Mouse (Mus musculus): Measurements from ENCODE around the gene Narf. TPM values are rescaled to one million over a fixed set of nuclear protein-coding genes. Genes with fewer than 3 reads are reported as not detected.

The Narf gene
- total RNA-seq, 2 experiments from 2014 or later, result 48.9 to 56.7 TPM

DNA sequence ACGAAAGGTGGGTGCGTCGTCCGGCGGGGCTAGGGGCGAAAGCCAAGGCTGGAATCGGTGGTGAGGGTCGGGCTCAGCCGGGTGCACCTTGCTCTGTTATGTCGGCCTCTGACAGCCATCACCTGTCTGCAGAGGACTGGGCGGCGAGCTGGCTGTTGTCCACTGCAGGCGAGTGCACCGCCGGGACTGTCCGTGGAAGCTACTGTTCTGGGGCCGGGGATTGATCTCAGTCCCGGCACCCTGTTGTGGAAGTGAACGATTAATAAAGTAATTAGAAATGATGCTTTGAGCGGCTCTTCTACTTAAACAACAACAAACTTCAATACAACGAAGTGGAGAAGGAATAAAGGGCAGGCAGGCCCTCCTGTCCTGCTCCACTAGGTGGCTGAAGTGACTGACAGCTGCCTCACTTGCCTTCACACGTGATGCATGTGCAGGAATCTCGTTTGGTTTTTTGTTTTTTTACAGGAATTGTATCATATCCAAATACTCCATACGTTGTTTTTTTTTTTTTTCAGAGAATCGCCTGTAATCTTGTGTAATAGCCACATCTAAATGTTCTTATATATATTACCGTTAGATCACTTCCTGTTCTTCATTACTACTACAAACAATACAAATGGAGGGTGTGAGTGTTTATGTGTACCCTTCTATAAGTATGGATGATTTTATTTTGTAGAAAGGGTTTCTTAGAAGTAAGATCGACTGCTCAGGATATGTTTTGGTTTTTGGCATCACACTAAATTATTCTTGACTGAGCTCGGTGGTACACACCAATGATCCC, 484 bp downstream of the Narf start:
- DNase-seq, result no peak

DNA sequence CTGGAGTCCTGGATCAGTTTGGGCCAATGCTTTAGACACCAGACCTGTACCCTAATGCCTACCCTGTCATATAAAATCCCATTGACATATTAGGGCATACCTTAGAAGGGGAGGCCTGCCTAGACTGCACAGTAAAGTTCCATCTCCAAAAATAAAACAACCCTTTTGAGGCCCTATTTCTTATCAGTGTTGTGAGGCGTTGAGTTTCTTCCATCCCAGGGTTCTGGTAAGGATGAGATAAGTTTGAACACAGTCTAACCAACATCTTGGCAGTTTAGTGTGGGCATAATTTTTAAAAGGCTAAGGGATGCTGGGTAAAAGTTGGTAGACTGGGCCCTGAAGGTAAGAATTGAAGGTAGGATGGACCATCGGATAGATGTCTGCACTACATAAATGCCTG, 2.6 kb downstream of the Narf start:
- no peak for DNase-seq

DNA sequence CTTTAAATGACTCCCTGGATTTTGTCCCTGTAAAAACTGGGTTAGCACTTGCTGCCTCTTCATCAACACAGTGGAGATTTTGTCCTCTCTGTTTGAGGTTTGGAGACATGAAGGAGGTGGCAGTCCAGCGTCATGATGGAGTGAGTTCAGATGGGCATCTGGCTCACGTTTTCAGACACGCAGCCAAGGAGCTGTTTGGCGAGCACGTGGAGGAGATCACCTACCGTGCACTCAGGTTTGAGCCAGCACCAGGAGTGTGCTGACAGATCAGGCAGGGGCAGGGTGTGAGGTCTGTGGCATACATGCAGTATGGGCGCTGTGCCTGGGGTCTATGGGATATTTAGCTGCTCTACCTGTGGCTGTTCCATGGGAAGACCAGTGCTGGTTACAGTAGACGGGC, 13.1 kb downstream of the Narf start:
- no peak for DNase-seq

DNA sequence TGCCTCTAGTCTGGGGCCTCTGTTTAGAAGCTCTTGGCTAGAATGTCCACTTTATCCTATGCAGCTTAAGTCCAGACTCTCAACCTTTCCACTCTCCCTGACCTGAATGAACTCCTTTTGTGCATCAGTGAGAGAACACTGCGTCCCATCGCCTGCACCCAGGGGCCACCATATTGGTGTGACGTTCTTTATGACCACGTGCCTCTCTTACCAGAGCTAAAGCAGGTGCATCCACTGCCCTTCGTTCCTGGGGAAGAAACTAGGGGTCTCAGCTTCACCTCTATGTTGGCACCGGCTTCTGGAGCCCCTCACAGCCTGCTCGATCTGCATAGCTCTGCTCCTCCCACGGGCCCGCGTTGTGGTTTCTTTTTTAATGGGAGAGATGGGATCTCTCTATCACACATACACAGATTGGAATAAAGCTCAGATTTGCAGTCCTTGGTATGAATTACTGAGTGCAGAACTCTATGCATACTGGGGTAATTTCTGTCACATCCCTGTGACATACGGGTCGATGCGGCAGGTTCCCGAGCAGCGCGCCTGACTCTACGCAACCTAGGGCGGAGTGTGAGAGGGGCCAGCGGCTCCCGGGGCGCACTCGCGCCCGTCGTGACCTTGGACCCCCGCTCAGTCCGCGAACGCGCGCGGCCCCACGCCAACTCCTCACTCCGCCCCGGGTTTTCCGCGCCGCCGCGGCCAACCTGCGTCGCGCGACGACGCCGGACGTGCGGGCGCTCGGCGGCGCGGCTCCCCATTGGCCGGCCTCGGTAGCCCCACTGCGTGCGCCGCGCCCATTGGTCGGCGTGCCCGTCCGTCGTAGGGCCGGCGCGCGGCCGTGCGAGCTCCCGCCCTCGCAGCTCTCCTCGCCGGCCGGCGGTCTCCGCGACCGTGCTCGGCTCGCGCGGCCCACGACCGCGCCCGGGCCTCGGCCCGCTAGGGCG, 22.4 kb downstream of the Narf start, which contains the start of gene Foxk2:
Gene Foxk2, plus strand, starts transcription at position 831 of the 941 bp plus-strand sequence.
- DNase-seq, result peak; percentile 86 to 88

DNA sequence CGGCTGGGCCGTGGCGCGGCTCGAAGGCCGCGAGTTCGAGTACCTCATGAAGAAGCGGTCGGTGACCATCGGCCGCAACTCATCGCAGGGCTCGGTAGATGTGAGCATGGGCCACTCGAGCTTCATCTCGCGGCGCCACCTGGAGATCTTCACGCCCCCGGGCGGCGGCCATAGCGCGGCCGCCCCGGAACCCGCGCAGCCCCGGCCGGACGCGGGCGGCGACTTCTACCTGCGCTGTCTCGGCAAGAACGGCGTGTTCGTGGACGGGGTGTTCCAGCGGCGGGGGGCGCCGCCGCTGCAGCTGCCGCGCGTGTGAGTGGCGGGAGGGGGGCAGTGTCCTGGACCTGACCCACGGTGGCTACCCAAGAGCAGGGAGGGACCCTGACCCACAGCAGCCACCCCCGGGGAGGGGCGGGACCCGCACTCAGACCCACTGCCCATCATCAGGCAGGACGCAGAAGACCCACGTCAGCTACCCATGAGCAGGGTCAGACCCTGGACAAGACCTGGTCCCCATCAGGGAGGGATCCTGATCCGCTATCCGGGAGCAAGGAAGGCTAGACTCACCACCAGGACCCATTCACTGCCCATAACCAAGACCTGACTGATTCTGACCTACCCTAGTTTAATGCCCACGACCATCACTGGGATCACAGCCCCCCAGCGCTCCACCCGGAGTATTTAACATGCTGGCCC, 23.3 kb downstream of the Narf start:
- DNase-seq, result peak in 1 of 2 experiments; percentile 28

DNA sequence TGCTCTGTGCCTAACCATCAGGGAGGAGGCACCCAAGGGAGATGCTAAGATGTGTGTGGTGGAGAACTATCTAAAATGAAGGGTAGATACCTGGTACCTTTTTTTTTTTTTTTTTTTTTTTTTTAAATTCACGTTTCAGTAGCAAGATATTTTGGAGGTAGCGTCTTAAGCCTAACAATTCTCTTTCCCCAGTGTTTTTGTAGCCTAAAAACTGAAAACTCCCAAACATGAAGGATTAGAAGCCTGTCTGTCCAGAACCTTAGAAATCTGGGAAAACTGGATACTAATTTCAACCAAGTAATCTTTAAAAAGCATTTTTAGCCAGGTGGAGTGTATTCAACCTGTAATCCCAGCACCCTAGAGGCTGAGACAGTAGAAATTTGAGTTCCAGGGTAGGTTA, 24.0 kb downstream of the Narf start:
- DNase-seq, result no peak

DNA sequence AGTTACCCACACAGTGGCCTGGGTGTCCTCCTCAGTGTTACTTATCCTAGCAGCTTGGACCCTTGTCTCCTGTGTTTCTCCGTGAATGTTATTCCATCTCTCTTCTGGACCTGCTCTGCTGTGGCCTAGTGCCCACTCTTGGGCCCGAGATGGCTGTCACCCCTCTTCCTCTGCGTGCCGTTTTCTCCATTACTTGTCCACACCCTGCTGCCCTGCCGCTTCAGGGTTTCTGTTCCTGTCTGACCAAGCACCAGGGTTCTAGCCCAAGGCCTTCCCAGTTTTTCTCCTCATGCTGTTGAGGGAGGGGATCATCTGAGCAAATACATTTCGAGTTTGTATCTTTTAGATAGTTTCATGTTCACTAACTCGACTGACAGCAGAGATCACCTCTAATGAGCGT, 40.5 kb downstream of the Narf start:
- no peak for DNase-seq

DNA sequence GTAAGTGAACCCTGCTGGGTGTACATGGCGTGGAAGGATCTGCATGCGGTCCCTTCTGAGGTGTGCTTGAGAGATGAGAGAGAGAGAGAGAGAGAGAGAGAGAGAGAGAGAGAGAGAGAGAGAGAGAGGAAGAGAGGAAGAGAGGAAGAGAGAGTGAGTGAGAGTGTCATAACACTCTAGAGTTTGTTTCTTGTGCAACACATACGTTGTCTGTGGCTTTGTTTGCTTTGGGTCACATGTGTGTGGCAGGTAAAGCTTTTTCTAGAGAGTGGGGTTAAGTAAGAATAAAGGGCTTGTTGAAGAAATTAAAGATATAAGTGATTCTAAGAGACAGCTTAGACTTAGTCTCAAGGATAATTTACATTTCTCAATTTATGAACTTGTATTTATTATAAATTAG, 41.0 kb downstream of the Narf start:
- DNase-seq, result no peak

DNA sequence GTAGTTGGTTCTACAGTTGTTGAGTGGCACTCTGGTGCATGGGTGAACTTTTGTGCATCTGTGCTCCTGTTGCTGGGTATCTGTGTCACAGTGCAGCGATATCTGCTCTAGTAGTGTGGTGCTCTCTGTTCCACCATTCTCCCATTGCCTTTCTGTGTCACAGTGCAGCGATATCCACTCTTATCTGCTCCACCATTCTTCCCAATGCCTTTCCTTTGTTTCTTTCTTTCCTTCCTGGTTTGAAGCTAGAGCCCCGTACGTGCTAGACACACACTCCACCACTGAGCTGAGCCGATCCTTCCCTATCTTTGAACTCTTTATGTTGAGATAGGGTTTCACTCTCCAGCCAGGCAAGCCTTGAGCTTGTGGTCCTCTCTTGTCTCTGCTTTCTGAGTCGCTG, 45.9 kb downstream of the Narf start:
- no peak for DNase-seq

DNA sequence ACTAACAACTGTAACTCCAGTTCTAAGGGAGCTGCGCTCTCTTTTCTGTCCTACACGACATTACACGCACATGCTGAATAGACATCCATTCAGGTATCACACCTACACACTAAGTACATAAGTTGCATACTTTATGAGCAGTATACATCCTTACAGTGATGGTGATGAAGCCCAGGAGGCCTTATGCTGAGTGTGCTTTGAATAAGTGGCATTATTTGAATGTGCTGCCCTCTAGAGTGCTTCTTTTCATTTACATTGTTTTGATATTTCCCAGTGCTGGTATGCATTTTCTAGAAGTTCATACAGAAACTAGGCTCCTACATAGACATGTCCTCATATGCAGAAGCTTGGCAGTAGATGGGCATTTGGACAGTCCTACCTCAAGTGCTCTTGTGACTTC, 52.8 kb downstream of the Narf start:
- DNase-seq, result no peak

DNA sequence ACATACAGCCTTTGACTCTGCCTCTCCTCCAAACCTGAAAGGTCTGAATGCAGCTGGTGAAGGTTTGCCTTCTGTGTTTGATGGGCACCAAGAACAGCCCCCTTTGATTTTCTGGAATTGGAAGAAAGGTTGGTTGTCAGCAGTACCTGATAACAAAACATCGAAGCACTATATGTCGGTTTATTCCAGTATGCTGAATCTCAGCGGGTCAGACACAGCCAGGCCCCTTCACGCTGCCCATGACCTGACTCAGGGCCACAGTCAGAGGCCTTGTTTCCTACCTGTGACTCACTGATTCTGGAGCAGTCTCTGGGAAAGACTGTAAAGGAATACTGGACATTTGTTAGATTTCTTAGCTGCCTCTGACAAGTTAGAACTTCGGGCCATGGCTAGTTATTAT, 57.7 kb downstream of the Narf start:
- no peak for DNase-seq

DNA sequence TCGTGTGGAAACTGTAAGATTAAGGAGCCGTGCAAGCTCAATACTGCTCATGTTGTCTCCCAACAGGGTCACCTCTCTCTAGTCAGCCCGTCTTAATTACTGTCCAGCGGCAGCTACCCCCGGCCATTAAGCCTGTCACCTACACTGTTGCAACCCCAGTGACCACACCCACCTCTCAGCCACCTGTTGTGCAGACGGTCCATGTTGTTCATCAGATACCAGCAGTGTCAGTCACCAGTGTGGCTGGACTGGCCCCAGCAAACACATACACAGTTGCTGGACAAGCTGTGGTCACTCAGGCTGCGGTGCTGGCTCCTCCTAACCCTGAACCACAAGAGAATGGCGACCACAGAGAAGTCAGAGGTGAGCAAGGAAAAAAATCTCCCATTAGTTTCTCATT, 61.4 kb downstream of the Narf start:
- no peak for DNase-seq

DNA sequence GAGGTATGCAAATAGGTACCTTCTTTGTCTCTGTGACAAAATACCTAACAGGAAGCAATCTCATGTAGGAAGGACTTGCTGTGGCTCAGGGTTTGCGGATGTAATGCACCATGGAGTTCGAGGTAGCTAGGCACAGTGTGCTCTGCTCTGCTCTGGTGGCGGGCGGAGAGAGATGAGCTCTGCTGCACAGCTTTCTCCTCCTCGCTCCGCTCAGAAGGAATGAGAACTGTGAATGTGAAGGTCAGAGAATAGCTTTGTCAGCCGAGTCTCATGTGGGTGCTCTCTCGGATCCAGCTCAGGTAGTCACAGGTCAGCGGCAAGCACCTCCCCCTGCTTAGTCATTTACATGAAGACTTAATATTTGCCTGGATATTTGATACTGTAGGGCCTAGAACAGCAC, 63.2 kb downstream of the Narf start:
- no peak for DNase-seq

DNA sequence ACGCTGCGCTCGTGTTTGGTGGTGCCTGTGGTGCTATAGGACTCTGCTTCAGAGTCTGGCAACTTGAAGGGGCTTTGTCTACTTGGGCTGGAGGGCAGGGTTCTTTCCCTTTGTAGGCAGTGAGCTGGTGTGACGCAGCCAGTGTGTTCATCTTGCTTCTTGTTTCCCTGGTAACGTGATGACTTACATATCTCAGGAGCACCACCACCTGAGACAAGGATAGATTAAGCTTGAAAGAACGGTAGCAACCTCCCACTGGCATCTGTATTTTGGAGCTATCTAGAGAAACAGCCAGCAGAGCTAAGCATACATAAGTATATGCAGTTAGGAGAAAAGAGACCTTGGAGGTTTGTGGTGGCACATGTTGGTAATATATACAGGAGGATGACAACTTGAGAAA, 68.3 kb downstream of the Narf start:
- no peak for DNase-seq

Other genes with a start within 250 kb of the Narf start
- 100 to 1,000 TPM; 129 to 137 TPM for gene Csnk1d, start 245.9 kb upstream of the Narf start, total RNA-seq (2021)
- gene Cd7, start 197.8 kb upstream of the Narf start, total RNA-seq (2021), result not detected
- not detected for gene Sectm1b, start 173.7 kb upstream of the Narf start, total RNA-seq (2021)
- gene Sectm1a, start 156.0 kb upstream of the Narf start, total RNA-seq (2021), result not detected
- gene Tex19.2, start 118.6 kb upstream of the Narf start, total RNA-seq (2021), result not detected
- gene Tex19.1, start 91.1 kb upstream of the Narf start, total RNA-seq (2021), result not detected
- under 1 TPM in 1 of 2 experiments, not detected in 1; 0.23 TPM for gene Uts2r, start 77.0 kb upstream of the Narf start, total RNA-seq (2021)
- 10 to 100 TPM; 16.7 to 20.2 TPM for gene Hexdc, start 32.8 kb upstream of the Narf start, total RNA-seq (2021)
- gene Ogfod3, start 32.5 kb upstream of the Narf start, total RNA-seq (2021), result 1 to 10 TPM; 6.0 to 7.0 TPM
- gene Cybc1, start 7.9 kb upstream of the Narf start, total RNA-seq (2021), result 10 to 100 TPM; 22.1 to 22.5 TPM
- 10 to 100 TPM; 75.7 to 84.8 TPM for gene Foxk2, start 22.7 kb downstream of the Narf start, total RNA-seq (2021)
- gene Wdr45b, start 117.2 kb downstream of the Narf start, total RNA-seq (2021), result 10 to 100 TPM; 70.2 to 78.1 TPM
- 10 to 100 TPM; 66.3 to 67.0 TPM for gene Rab40b, start 151.0 kb downstream of the Narf start, total RNA-seq (2021)
- 10 to 100 TPM; 49.1 to 50.4 TPM for gene Fn3krp, start 184.1 kb downstream of the Narf start, total RNA-seq (2021)
- 10 to 100 TPM; 42.4 to 43.0 TPM for gene Fn3k, start 197.7 kb downstream of the Narf start, total RNA-seq (2021)
- gene Tbcd, start 214.7 kb downstream of the Narf start, total RNA-seq (2021), result 10 to 100 TPM; 40.3 to 41.3 TPM

Measured in layer of hippocampus, postnatal 36 days (tissue).